Mouse (Mus musculus) embryonic fibroblast, embryonic 13.5 days (primary cell): ENCODE measurements around the gene Ptprd. TPM values are rescaled to one million over a fixed set of nuclear protein-coding genes. Genes with fewer than 3 reads are reported as not detected.

Source experiments
- H3K27ac ChIP-seq: 2 replicates; pipeline ENCODE4 v1.5.1; 2012; ENCODE audit warnings: low read length, control low read depth, inconsistent platforms; ENCODE audit not compliant: insufficient read depth
- H3K4me1 ChIP-seq: 2 replicates; pipeline ENCODE4 v1.6.1; 2011; ENCODE audit warnings: low read length; ENCODE audit not compliant: control insufficient read depth, insufficient read depth
- H3K4me3 ChIP-seq: 2 replicates; pipeline ENCODE4 v1.5.1; 2011; ENCODE audit warnings: mild to moderate bottlenecking, control low read depth, low read length; ENCODE audit not compliant: insufficient read depth
- CTCF ChIP-seq: IDR thresholded peaks from 2 replicates; pipeline ENCODE4 v1.5.1; 2011; ENCODE audit warnings: mild to moderate bottlenecking, control low read depth, low read length, moderate library complexity, borderline replicate concordance; ENCODE audit not compliant: insufficient read depth
- POLR2A ChIP-seq: IDR thresholded peaks from 2 replicates; pipeline ENCODE4 v1.6.1; 2011; ENCODE audit warnings: low read depth, mild to moderate bottlenecking, control low read depth, low read length, moderate library complexity
- polyA plus RNA-seq: library from polyadenylated mRNA; stranded (reverse); fragments of >200 nt; gene quantifications from 2 replicates; pipeline ENCODE4 v1.2.4, GENCODE M21; 2011; ENCODE audit warnings: low read depth; ENCODE audit not compliant: missing spikeins, insufficient read length

The Ptprd gene
- polyA plus RNA-seq, 1 experiment: 39.3 TPM

GRCm38 (mm10) chr4:76192031-76192430 is 2019.7 kb downstream of the Ptprd start:
- Histone ChIP-seq H3K4me1 (no peaks in the 10 kb centered on the region), H3K27ac (no peak overlapping the region), H3K4me3 (no peak overlapping the region)
- TF ChIP-seq POLR2A (no peak), CTCF (no peak)

- Histone ChIP-seq H3K4me1 (no peaks in the 10 kb centered on the region), H3K4me3 (no peak overlapping the region), H3K27ac (no peak overlapping the region)
- TF ChIP-seq CTCF (no peak), POLR2A (no peak)
Observed at GRCm38 (mm10) chr4:76190788-76191187, 2021.0 kb downstream of the Ptprd start.

- H3K4me3 ChIP-seq: no peak overlapping the region
- H3K27ac ChIP-seq: no peak overlapping the region
- TF ChIP-seq CTCF (no peak), POLR2A (no peak)
- H3K4me1 ChIP-seq: no peaks in the 10 kb centered on the region
Observed at GRCm38 (mm10) chr4:76183095-76183494, 2028.7 kb downstream of the Ptprd start.

DNA sequence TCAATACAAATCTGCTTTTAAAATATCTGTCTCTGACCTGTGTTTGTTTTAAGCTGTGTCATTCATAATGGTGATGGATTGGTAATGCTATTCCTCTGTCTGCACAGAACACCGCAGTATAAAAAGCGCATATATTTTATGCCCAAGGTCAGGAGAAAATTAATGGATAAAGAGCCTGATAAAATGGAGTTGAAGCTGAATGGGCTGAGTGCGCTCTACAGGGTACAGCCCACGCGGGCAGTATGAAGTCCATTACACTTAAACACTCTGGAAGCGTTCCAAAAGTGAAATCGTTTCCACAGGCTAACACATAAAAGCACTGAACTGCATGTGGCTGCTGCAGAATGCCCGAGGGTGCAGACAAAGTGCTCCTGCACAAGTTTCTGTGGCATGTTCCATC is 2032.3 kb downstream of the Ptprd start:
- Histone ChIP-seq H3K4me3 (no peak overlapping the region), H3K27ac (no peak overlapping the region), H3K4me1 (no peaks in the 10 kb centered on the region)
- no peak for TF ChIP-seq CTCF
- TF ChIP-seq POLR2A: no peak

DNA sequence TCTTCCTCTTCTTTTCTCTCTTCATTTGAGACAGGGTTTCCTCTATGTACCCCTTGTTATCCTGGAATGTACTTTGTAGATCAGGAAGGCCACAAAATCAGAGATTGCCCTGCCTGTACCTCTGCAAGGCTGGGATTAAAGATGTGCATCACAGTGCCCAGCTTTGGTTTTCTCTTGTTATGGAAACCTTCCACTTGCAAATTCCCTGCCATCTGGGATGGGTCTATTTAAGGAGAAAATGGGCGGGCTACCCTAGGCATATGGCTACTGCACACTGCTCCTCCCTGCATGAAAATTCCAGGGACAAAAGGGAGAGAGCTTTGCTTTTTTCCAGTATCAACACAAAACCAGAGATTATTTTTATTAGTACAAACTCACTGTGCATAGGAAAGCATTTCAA is 2036.7 kb downstream of the Ptprd start:
- Histone ChIP-seq H3K4me3 (no peak overlapping the region), H3K4me1 (no peaks in the 10 kb centered on the region), H3K27ac (no peak overlapping the region)
- TF ChIP-seq POLR2A (no peak), CTCF (no peak)

DNA sequence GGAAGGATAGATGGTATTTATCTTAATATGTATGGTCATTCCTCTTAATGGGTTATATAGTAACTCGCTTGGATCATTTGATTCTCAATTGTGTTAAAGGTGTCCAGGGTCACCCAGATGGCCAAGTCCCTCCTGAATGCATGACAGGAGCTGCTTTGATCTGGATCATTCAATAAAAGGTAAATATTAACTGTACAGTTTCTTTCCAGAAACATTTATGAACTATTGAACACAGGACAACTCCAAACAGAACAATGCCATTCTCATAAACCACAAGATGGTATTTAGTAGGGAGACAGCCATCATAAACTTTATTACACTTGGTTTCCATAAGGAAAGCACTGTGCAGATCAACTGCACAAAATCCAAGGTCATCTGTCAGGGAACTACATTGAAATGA is 2056.0 kb downstream of the Ptprd start:
- no peak for TF ChIP-seq POLR2A
- TF ChIP-seq CTCF: no peak
- no peak overlapping the region for H3K27ac ChIP-seq
- H3K4me3 ChIP-seq: no peak overlapping the region
- no peaks in the 10 kb centered on the region for H3K4me1 ChIP-seq

DNA sequence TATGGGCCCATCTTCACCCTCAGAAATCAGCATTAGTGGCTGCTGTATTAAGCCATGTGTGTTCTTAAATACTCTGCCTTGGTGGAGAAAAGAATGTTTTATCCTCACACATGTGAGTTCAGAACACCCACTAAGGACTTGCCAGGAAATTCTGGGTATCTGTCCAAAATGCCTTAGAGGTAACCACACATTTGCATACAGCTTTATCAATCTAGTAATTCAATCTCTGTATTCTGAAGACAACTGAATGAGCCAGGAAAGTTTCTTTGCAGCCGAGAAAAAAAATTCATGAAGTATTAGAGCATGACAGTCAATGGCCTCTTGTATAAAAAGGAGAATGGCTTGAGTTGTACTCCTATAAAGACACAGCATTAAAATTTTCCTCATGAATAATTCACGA is 2057.6 kb downstream of the Ptprd start:
- Histone ChIP-seq H3K4me3 (no peak overlapping the region), H3K4me1 (no peaks in the 10 kb centered on the region), H3K27ac (no peak overlapping the region)
- TF ChIP-seq CTCF (no peak), POLR2A (no peak)

GRCm38 (mm10) chr4:76144925-76145324 is 2066.8 kb downstream of the Ptprd start:
- Histone ChIP-seq H3K4me3 (no peak overlapping the region), H3K27ac (no peak overlapping the region), H3K4me1 (no peaks in the 10 kb centered on the region)
- TF ChIP-seq POLR2A (no peak), CTCF (no peak)

DNA sequence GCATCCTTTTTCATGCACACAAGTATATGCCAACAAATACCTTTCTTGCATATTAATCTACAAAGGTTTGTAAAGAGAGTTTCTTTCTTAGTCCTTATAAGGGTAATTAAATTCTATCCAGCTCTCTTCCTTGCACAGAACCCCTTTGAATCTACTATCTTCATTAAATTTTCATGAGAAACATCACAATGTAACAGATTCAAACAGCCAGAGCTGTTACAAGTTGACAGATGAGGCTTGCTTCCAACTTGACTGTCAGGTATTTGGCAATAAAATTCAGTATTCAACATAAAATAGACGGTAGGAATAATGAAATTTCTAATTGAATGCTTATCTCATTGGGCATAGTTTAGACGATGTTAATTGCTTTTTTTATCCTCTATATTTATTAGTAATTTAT is 2067.4 kb downstream of the Ptprd start:
- no peak overlapping the region for H3K4me3 ChIP-seq
- H3K27ac ChIP-seq: no peak overlapping the region
- TF ChIP-seq POLR2A: no peak
- TF ChIP-seq CTCF: no peak
- H3K4me1 ChIP-seq: no peaks in the 10 kb centered on the region

GRCm38 (mm10) chr4:76137901-76138300 is 2073.9 kb downstream of the Ptprd start:
- Histone ChIP-seq H3K4me3 (no peak overlapping the region), H3K27ac (no peak overlapping the region), H3K4me1 (no peaks in the 10 kb centered on the region)
- TF ChIP-seq CTCF (no peak), POLR2A (no peak)

DNA sequence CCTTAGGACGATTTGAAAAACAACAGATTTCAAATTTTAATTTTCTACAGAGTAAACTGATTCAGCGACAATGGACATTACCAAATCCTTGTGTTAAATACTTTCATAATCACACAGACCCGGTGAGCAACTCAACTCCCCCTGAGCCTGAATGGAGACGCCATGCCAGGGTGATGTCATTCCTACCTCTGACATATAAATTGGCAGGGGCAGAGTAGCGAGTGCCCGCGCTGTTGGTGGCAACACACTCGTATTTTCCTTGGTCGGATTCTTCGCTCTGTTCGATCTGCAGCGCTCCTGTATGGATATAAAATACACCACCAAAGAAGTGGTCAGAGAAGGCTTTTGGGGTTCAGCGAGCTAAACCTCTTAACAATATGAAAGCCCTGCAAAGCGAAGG is 2075.1 kb downstream of the Ptprd start:
- no peak overlapping the region for H3K27ac ChIP-seq
- H3K4me3 ChIP-seq: no peak overlapping the region
- no peaks in the 10 kb centered on the region for H3K4me1 ChIP-seq
- TF ChIP-seq CTCF: no peak
- TF ChIP-seq POLR2A: no peak

- H3K27ac ChIP-seq: no peak overlapping the region
- H3K4me1 ChIP-seq: no peaks in the 10 kb centered on the region
- no peak for TF ChIP-seq POLR2A
- TF ChIP-seq CTCF: no peak
Observed at GRCm38 (mm10) chr4:76091845-76092244, 2119.9 kb downstream of the Ptprd start.

More at GRCm38 (mm10) chr4:76091845-76092244, 2119.9 kb downstream of the Ptprd start:
- no peak overlapping the region for H3K4me3 ChIP-seq
